Mouse (Mus musculus): ENCODE measurements at regions not wholly inside any gene's neighbourhood (a gene's known extent, or its start where the extent isn't known, plus 50 kb on each side); places are given as distances from the start of the nearest gene placed in this dataset.

DNA sequence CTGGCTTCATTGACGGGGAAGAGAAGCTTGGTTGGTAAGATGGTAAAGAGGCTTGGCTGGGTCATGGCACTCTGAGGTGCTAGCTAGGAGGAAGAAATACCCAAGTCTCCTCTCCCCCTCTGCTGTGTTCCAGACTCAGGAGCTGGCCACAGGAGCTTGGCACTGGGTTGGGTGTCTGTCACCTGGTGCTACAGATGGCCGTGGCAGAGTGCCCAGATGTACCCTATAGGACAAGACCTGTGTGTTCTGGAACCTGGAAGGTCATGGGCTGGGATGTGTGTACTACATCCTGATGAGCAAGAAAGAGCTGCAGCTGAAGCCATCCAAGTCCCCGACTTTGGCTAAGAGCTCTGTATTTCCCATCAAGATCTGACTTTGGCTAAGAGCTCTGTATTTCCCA, 72.4 kb downstream of the Nupl2 start:
- DNase-seq, result no peak

DNA sequence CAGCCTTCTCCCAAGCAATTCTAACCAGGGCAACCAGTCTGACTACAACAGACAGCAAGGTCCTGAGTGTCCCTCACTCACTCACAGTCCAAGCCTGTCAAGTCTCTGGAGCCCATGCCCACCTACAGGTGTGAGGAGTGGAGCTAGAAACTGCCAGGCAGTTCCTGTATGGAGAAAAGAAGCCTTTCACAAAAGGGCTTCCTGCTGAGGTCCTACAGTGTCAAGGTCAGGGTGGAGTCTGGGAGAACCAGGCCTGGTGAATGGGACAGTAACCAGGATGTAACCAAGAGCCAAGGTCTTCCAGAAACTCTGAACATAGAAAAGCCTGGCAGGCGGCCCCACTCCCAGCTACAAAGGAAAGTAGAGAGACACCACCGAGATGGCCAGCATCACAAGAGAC, 74.2 kb downstream of the Nupl2 start:
- no peak for DNase-seq

DNA sequence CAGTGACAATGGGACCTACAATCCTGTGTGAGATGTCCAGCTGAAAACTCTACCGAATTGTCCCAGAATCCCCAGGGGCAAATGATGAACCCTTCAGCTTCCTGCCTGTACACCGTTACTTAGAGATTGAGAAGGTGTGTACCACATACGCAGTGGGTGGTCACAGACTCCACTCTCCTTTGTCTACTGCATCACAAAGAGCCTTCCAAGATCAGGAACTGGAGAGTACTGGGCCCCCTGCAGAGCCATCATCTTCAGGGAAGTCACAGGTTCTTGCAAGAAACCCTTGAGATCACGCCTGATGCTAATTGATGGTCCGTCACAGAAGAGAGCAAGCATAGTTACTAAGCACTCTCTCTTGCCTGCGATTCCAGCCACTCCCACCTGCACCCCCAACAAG, 79.4 kb downstream of the Nupl2 start:
- DNase-seq, result no peak

DNA sequence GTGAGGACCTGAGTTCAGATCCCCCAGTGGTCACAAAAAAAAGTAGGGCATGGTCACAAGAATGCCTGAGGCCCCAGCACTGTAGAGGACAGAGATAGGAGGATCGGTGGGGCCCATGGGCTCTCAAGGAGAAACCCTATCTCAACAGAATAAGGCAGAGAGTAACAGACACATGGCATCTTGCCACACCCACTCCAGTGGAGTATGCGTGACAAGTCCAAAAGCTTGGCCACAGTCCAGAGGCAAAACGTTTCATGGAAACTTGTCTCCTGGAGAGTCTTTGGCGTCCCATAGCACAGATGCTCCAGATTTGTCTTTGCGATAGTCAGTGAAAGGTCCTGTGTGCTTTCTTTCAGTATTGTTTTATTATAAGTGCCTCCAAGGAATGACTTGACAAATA, 90.7 kb downstream of the Nupl2 start:
- DNase-seq, result no peak

DNA sequence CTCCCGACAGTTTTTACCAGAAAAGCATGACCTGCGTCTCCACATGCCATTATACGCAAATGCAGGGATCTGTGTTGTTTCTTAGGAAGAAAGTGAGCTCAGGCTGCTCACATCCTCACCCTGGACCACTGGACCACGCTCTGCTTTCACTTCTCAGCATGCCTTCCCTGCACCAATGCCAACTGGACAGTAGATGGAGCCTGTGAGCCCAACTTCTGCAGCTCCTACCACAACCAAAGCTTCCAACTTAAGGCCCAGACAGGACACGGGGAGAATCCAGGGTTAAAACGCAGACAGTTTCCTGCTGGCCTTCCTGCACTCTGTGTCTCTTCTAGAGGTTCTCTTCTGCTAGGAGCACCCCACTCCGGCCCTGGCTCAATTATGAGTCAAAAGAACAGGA, 90.3 kb downstream of the Kcnh2 start:
- DNase-seq, result peak; percentile 54

DNA sequence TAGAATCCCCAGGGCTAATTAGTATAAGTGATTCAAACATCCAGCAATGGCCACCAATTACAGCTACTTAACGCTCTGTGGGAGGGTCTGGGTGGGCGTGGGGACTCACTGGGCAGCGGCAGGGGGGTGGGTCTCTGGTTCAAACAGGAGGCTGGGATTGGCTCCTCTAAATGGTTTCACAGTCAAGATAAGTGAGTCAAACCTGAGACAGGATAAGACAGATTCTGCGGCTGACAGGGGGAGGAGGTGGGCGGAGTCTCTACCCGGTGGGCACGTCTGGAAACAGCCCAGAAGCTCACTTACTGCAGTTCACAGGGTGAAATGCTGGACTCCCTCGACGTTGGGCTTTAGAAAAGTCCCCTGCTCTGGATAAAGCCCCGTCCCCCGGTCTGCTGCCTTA, 89.3 kb downstream of the Kcnh2 start:
- DNase-seq, result peak; percentile 17

DNA sequence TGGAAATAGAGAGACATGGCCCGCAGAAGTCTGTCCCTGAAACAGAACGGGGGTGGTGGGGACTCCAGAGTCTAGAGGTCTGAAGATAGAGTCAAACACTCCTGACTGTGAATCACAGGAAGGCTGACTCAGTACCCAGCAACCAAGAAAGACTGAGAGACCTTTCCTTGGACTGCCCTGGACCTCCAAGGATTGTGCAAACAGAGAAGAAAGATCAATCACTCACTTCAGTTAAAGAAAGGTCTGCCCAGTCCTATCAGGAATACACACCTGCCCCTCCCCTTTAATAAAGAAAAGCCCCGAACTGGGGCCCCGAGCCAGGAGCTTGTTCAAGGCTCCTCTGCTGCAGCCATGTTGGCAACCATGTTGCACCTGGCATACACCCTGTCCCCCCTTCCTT, 87.3 kb downstream of the Kcnh2 start:
- no peak for DNase-seq

DNA sequence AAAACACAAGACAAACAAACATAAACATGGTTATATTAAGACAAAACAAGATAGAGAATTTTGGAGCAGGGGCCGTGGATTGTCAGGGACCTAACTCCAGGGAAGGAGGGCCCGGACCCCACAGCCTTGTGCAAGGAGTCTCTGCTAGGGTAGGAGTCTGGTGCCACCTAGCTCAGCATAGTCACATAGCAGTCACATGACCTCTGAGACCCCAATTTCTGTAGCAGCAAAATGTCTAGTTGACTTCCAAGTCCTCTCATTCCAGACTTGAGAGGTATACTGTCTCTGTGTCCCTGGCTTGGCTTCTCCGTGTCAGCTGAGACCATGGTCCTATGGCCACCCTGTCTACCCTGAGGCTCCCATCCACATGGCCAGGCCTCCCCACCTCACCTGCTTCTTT, 86.0 kb downstream of the Kcnh2 start:
- no peak for DNase-seq

DNA sequence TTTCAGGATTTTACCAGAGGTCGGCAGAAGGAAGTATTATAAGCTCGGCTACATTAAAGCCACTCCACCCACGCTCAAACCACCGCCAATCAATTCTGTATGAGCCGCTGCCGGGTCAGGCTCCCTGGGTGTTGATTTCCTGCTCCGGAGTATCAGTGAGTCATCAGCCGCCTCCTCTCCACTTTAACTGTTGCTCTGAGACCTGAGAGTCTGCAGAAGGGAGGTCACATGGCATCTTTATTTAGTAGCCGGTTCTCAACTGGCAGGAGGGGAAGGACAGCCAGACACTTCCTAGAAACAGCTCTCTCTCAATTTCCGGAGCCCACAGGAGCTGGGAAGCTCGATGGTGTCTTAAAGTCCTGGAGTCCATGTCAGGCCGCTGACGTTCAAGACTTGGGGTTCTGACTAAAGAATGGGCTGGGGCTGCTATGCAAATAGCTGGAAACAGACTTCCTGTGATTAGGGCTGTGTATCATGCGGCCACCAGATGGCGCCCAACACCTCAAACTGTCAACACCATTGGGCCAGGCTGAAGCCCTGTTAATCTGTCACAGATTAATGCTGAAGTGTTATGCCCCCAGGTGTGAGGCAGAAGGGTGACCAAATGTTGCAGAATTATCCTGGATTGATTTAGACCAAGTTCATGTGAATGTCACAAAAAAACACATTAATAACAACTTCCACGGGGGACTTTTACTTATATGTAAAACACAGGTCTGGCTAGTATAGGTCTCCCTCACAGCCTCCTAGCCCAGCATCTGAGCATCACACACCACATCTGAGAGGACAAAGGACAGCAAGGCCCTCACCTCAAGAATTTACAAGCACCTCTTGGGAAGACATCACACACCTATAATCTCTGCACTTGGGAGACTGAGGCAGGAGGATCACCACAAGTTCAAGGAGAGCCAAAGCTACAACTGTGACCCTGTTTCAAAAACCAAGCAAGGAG, 84.8 kb downstream of the Kcnh2 start:
- peak; percentile 79 for DNase-seq
